Mouse (Mus musculus) embryonic facial prominence, embryonic 15.5 days (tissue): Measurements from ENCODE around the gene Sfxn5. TPM values are rescaled to one million over a fixed set of nuclear protein-coding genes. Genes with fewer than 3 reads are reported as not detected.

Source experiments
- ATAC-seq: fragments of 200-750 bp; cut with Nextera tagmentation; 2 replicates; pipeline ENCODE4 v1.8.0; 2017; ENCODE audit warnings: low read depth, moderate TSS enrichment; ENCODE audit not compliant: insufficient number of reproducible peaks, low FRiP score, low TSS enrichment
- H3K27ac ChIP-seq: fragments of 300-500 bp; sonication (generic); replicated peaks from 2 replicates; pipeline ENCODE4 v1.5.1; 2015; ENCODE audit warnings: mild to moderate bottlenecking, inconsistent platforms
- H3K27me3 ChIP-seq: fragments of 300-500 bp; sonication (generic); 2 replicates; pipeline ENCODE4 v1.6.1; 2015; ENCODE audit warnings: inconsistent platforms
- H3K36me3 ChIP-seq: fragments of 300-500 bp; sonication (generic); 2 replicates; pipeline ENCODE4 v1.6.1; 2015; ENCODE audit warnings: mild to moderate bottlenecking, inconsistent platforms
- H3K4me1 ChIP-seq: fragments of 300-500 bp; sonication (generic); 2 replicates; pipeline ENCODE4 v1.6.1; 2015; ENCODE audit warnings: inconsistent platforms
- H3K4me2 ChIP-seq: fragments of 300-500 bp; sonication (generic); replicated peaks from 2 replicates; pipeline ENCODE4 v1.6.1; 2015; ENCODE audit warnings: mild to moderate bottlenecking, inconsistent platforms
- H3K4me3 ChIP-seq: fragments of 300-500 bp; sonication (generic); replicated peaks from 2 replicates; pipeline ENCODE4 v1.5.1; 2015; ENCODE audit warnings: mild to moderate bottlenecking, inconsistent platforms
- H3K9ac ChIP-seq: fragments of 300-500 bp; sonication (generic); 2 replicates; pipeline ENCODE4 v1.6.1; 2015; ENCODE audit warnings: inconsistent platforms
- H3K9me3 ChIP-seq: fragments of 300-500 bp; sonication (generic); replicated peaks from 2 replicates; pipeline ENCODE4 v1.6.1; 2016; ENCODE audit warnings: inconsistent platforms
- WGBS: fragments of 180-500 bp; shearing (Covaris S2); methylation state at CpG from one replicate; pipeline ENCODE4 v1.1.7; 2015; 5-methylcytosine and 5-hydroxymethylcytosine counted together
- polyA plus RNA-seq: library from polyadenylated mRNA; unstranded; fragments of >200 nt; fragmentation: Nextera tagmentation; extraction: Ambion mirVana; gene quantifications from 2 replicates; pipeline ENCODE4 v1.2.1, GENCODE M21; 2015

Gene Sfxn5
- polyA plus RNA-seq, 1 experiment from 2014 or later = 8.0 TPM

DNA sequence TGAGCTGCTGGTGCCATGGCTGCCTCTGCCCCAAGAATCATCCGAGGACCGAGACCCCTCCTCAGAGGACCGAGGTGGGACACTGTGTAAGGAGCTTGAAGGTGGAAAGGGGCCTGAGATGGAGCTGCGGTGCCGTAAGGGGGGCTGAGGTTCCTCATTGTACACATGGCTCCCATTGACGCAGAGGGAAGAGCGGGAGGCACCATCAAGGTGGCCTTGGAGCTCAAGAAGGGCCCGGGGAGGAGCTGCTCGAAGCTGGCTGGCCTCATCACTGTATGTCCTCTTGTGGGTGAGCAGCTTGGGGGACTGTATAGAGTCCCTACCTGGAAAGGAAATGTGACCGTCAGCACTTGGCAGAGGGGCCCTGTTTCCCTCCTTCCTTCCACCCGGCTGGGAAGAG lies 14.9 kb upstream of the Sfxn5 start:
- no peak for ATAC-seq
- Histone ChIP-seq H3K4me1 (peaks cover 7% of the 10 kb centered on the region; the same call in 1 of the 2 replicates), H3K9ac (no peak overlapping the region), H3K36me3 (peaks cover 13% of the 10 kb centered on the region; the same call in 1 of the 2 replicates), H3K9me3 (no peaks in the 10 kb centered on the region), H3K27ac (no peak overlapping the region), H3K4me3 (no peak overlapping the region), H3K27me3 (no peaks in the 10 kb centered on the region), H3K4me2 (no peak overlapping the region)
- whole genome bisulfite sequencing = 89% methylated on average over 11 of the region's 11 CpGs

- Histone ChIP-seq H3K36me3 (peaks cover 21% of the 10 kb centered on the region; the same call in 1 of the 2 replicates), H3K9me3 (no peaks in the 10 kb centered on the region), H3K27ac (no peak overlapping the region), H3K4me3 (no peak overlapping the region), H3K4me1 (peaks cover 7% of the 10 kb centered on the region; the same call in 1 of the 2 replicates), H3K4me2 (no peak overlapping the region), H3K9ac (no peak overlapping the region), H3K27me3 (no peaks in the 10 kb centered on the region)
- 37% methylated on average over 6 of the region's 6 CpGs for whole genome bisulfite sequencing
- ATAC-seq = peak; percentile 73; the same call in 1 of the 2 replicates
These were observed 12.9 kb upstream of the Sfxn5 start for GRCm38 (mm10) chr6:85346028-85346634.

DNA sequence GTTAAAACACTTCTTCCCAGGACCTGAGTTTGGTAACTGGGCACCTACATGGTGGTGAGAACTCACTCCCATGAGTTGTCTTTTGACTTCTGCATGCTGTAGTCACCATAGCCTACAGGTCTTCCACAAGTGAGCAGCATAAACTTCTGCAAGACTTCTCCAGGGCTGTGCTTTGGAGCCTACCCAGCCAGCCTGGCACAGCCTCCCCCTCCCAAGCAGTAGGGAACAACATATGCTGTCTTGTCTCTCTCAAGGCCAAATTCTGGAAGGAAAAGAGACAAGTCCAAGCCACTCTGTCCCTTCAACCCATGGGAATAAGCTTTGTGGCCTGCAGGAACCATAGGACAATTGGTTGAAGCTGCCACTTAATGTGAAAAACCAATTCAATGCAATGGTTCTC lies 11.7 kb upstream of the Sfxn5 start:
- H3K27me3 ChIP-seq = no peaks in the 10 kb centered on the region
- no peak overlapping the region for H3K4me3 ChIP-seq
- H3K9ac ChIP-seq = no peak overlapping the region
- no peak overlapping the region for H3K4me2 ChIP-seq
- no peak for ATAC-seq
- H3K9me3 ChIP-seq = no peaks in the 10 kb centered on the region
- H3K36me3 ChIP-seq = peaks cover 25% of the 10 kb centered on the region; the same call in 1 of the 2 replicates
- no peak overlapping the region for H3K27ac ChIP-seq
- H3K4me1 ChIP-seq = peaks cover 7% of the 10 kb centered on the region; the same call in 1 of the 2 replicates

- Histone ChIP-seq H3K4me1 (0 out of 2 replicates have a peak, but pooled peaks cover 3% of the 10 kb centered on the region), H3K27me3 (no peaks in the 10 kb centered on the region), H3K27ac (no peak overlapping the region), H3K4me3 (no peak overlapping the region), H3K9ac (no peak overlapping the region), H3K36me3 (peaks cover 20% of the 10 kb centered on the region; the same call in 1 of the 2 replicates), H3K9me3 (no peaks in the 10 kb centered on the region), H3K4me2 (no peak overlapping the region)
- WGBS = 88% methylated on average over 8 of the region's 8 CpGs
- no peak for ATAC-seq
These were observed 9.8 kb upstream of the Sfxn5 start for GRCm38 (mm10) chr6:85343027-85343426.

DNA sequence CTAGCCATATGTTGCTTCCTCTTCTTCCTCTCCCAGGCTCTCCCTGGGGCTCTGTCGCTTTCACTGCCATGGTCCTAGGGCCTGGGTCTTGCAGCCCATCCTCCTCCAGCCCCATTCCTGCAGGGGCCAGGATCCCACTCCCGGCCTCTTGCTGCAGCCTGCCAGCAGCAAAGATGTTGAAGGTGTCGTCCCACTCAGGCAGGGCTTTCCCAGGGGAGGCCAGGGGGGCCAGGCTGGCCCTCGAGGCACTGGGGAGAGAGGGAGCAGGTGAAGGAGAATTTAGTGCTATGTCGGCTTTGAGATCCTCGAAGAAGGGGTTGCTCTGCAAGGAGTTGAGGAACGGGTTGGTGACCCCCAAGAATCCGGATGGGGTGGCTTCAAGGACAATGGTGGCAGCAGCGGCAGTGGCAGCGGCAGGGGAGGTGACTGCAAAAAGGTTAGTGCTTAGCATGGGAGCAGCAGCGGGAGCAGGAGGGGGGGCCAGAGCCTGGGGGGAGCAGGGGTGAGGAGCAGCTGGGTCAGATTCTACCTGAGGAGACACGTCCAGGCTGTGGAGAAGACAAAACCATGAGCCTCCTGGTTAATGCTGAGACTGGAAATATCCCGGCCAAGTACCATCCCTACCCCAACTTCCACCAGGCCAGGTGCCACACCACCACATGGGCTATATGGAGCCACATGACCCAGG lies 8.7 kb upstream of the Sfxn5 start:
- no peak overlapping the region for H3K4me3 ChIP-seq
- H3K9ac ChIP-seq = no peak overlapping the region
- no peak overlapping the region for H3K4me2 ChIP-seq
- WGBS = 68% methylated on average over 13 of the region's 13 CpGs
- no peaks in the 10 kb centered on the region for H3K9me3 ChIP-seq
- 0 out of 2 replicates have a peak, but pooled peaks cover 3% of the 10 kb centered on the region for H3K4me1 ChIP-seq
- no peak overlapping the region for H3K27ac ChIP-seq
- ATAC-seq = no peak
- 0 out of 2 replicates have a peak, but pooled peaks cover 15% of the 10 kb centered on the region for H3K36me3 ChIP-seq
- no peaks in the 10 kb centered on the region for H3K27me3 ChIP-seq

- Histone ChIP-seq H3K9me3 (no peaks in the 10 kb centered on the region), H3K9ac (no peak overlapping the region), H3K4me1 (no peaks in the 10 kb centered on the region), H3K36me3 (0 out of 2 replicates have a peak, but pooled peaks cover 15% of the 10 kb centered on the region), H3K4me3 (no peak overlapping the region), H3K27ac (no peak overlapping the region), H3K27me3 (no peaks in the 10 kb centered on the region), H3K4me2 (no peak overlapping the region)
- no peak for ATAC-seq
- WGBS = 72% methylated on average over 12 of the region's 12 CpGs
These were observed 7.0 kb upstream of the Sfxn5 start for GRCm38 (mm10) chr6:85340184-85340583.

GRCm38 (mm10) chr6:85339273-85339901 lies 6.2 kb upstream of the Sfxn5 start:
- H3K36me3 ChIP-seq = 0 out of 2 replicates have a peak, but pooled peaks cover 15% of the 10 kb centered on the region
- ATAC-seq = no peak
- H3K27ac ChIP-seq = no peak overlapping the region
- H3K4me2 ChIP-seq = no peak overlapping the region
- WGBS = 68% methylated on average over 1 of the region's 1 CpGs
- no peaks in the 10 kb centered on the region for H3K9me3 ChIP-seq
- H3K4me1 ChIP-seq = no peaks in the 10 kb centered on the region
- H3K4me3 ChIP-seq = no peak overlapping the region
- no peak overlapping the region for H3K9ac ChIP-seq
- H3K27me3 ChIP-seq = no peaks in the 10 kb centered on the region

DNA sequence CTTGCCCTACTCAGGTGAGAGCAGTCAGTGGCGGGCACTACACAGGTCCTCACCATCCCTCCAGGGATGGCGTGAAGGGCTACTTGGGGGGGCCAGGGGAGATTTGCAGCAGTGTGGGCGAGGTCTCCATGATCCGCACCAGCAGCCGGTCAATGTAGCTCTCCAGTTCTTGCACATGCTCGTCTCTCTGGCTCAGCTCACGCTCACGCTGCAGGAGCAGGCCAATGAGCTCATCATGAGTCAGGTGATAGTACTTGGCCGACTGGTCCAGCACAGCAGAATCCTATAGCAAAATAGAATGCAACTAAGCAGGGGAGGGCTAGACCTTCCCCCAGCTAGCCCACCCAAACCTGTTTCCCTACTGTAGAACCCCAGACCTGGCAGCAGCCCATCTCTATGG lies 3.7 kb upstream of the Sfxn5 start:
- no peaks in the 10 kb centered on the region for H3K27me3 ChIP-seq
- H3K9ac ChIP-seq = no peak overlapping the region
- H3K36me3 ChIP-seq = 0 out of 2 replicates have a peak, but pooled peaks cover 14% of the 10 kb centered on the region
- no peak overlapping the region for H3K4me3 ChIP-seq
- no peak overlapping the region for H3K4me2 ChIP-seq
- no peak overlapping the region for H3K27ac ChIP-seq
- ATAC-seq = no peak
- H3K9me3 ChIP-seq = no peaks in the 10 kb centered on the region
- WGBS = 77% methylated on average over 9 of the region's 9 CpGs
- H3K4me1 ChIP-seq = peaks cover 6% of the 10 kb centered on the region

DNA sequence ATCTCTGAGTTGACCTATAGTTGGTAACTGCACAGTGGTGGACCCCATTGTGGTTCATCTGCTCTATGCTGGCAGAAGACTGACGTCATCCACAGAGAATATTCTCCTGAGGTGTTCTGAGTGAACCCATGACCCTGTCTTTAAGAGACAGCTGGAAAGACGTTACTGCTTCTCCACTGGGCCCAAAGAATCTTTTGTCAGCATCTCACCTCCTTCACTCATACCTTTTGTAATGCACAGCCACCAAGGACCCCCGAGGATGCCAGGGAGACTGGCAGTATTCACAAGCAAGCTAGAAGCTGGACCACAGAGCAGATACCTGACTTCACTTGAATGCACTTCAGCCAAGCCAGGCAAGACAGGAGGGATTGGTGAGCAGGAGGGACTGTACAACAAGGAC lies 2.1 kb upstream of the Sfxn5 start:
- Histone ChIP-seq H3K36me3 (0 out of 2 replicates have a peak, but pooled peaks cover 3% of the 10 kb centered on the region), H3K9me3 (no peaks in the 10 kb centered on the region), H3K27me3 (no peaks in the 10 kb centered on the region), H3K9ac (no peak overlapping the region), H3K4me1 (peaks cover 14% of the 10 kb centered on the region), H3K27ac (no peak overlapping the region), H3K4me2 (no peak overlapping the region), H3K4me3 (no peak overlapping the region)
- ATAC-seq = no peak
- WGBS = 59% methylated on average over 3 of the region's 3 CpGs

DNA sequence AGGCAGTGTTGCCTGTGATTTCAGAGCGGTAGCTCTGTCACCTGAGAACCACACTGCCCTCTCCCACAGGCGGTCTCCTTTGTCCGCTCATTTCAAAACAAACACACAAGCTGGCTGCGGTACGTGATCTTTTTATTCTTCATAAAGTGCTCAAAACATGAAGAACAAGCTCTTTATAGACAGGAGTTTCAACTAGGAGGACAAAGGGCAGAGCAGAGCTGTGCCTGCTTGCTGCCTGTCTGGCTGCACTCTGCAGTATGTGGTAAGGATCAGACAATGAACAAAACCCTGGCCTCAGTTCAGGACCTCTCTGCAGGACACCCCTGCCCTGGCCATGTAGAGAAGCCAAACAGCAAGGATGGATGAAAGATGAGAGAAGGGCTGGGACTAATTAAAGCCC lies 1.6 kb upstream of the Sfxn5 start:
- Histone ChIP-seq H3K9ac (no peak overlapping the region), H3K27me3 (no peaks in the 10 kb centered on the region), H3K36me3 (0 out of 2 replicates have a peak, but pooled peaks cover 3% of the 10 kb centered on the region), H3K4me2 (no peak overlapping the region), H3K27ac (no peak overlapping the region), H3K4me3 (no peak overlapping the region), H3K4me1 (peaks cover 14% of the 10 kb centered on the region), H3K9me3 (no peaks in the 10 kb centered on the region)
- WGBS = 60% methylated on average over 5 of the region's 5 CpGs
- ATAC-seq = no peak

- H3K27ac ChIP-seq = no peak overlapping the region
- H3K9me3 ChIP-seq = no peaks in the 10 kb centered on the region
- H3K4me3 ChIP-seq = 0 out of 2 replicates have a peak overlapping the region, but pooled peaks have one; percentile 89
- H3K27me3 ChIP-seq = no peaks in the 10 kb centered on the region
- no peak for ATAC-seq
- H3K4me2 ChIP-seq = no peak overlapping the region
- H3K9ac ChIP-seq = no peak overlapping the region
- H3K4me1 ChIP-seq = peaks cover 14% of the 10 kb centered on the region
- 0 out of 2 replicates have a peak, but pooled peaks cover 3% of the 10 kb centered on the region for H3K36me3 ChIP-seq
These were observed 1.0 kb upstream of the Sfxn5 start for GRCm38 (mm10) chr6:85334251-85334650.
